In genomic region chr12:80927518-80927917, GRCm38 (mm10) we compare ENCODE assay signal across 27 mouse cellular contexts. TPM values are rescaled to one million over a fixed set of nuclear protein-coding genes. Genes with fewer than 3 reads are reported as not detected.
"Had no signal": no experiment of that assay in that cellular context is flagged by ENCODE, and none has a peak within 500 bp of the region (broad histone marks: within the 10 kb centered on the region; RNA-seq: fewer than 3 reads in every experiment).

No protein-coding gene starts in this region.

- H3K4me2 ChIP-seq: heart, embryonic 11.5 days; heart, embryonic 13.5 days; heart, embryonic 15.5 days; hindbrain, embryonic 12.5 days; hindbrain, embryonic 14.5 days; intestine, embryonic 15.5 days; limb, embryonic 12.5 days; liver, embryonic 11.5 days had no signal

- ATAC-seq: hindbrain, embryonic 16.5 days; inflammation-experienced regulatory T-cells, adult 6 months; intestine, embryonic 15.5 days had no signal

- H3K9me3 ChIP-seq: heart, embryonic 13.5 days; heart, embryonic 15.5 days; hindbrain, embryonic 10.5 days; hindbrain, embryonic 12.5 days; intestine, embryonic 15.5 days; limb, embryonic 10.5 days; limb, embryonic 12.5 days had no signal

- H3K27ac ChIP-seq: gastrocnemius, adult 2 months; heart, adult 2 months; heart, embryonic 13.5 days; heart, embryonic 15.5 days; hindbrain, embryonic 10.5 days; hindbrain, embryonic 12.5 days; hindbrain, embryonic 14.5 days; intestine, embryonic 15.5 days; layer of hippocampus, adult 2 months; left cerebral cortex, adult 2 months; limb, embryonic 10.5 days; limb, embryonic 12.5 days; liver, embryonic 14.5 days had no signal

- H3K4me3 ChIP-seq: gastrocnemius, adult 2 months; heart, adult 2 months; heart, embryonic 13.5 days; heart, embryonic 15.5 days; hindbrain, embryonic 10.5 days; hindbrain, embryonic 12.5 days; intestine, embryonic 15.5 days; layer of hippocampus, adult 2 months; left cerebral cortex, adult 2 months; limb, embryonic 10.5 days; limb, embryonic 12.5 days had no signal

- DNase-seq: gastrocnemius, adult 2 months; gastrocnemius, postnatal 10 days; gastrocnemius, postnatal 25 days; heart, adult 2 months; heart, postnatal 14 days; heart, postnatal 4 days; kidney, adult 18-20 months; kidney, adult 8-10 months; kidney, postnatal 10 days; kidney, postnatal 25 days; kidney, postnatal 4 days had no signal

- H3K9ac ChIP-seq: heart, embryonic 13.5 days; heart, embryonic 15.5 days; hindbrain, embryonic 12.5 days; hindbrain, embryonic 14.5 days; intestine, embryonic 15.5 days; limb, embryonic 12.5 days; liver, embryonic 14.5 days had no signal

- H3K36me3 ChIP-seq: heart, embryonic 13.5 days; heart, embryonic 15.5 days; hindbrain, embryonic 10.5 days; hindbrain, embryonic 12.5 days; intestine, embryonic 15.5 days; limb, embryonic 10.5 days; limb, embryonic 12.5 days had no signal

- H3K27me3 ChIP-seq: heart, embryonic 13.5 days; heart, embryonic 15.5 days; intestine, embryonic 15.5 days had no signal

RNA-seq across cellular contexts. Expression of gene Slc10a1, which starts 41.0 kb away (rescaled TPM):
- polyA plus RNA-seq: frontal cortex, adult 2 months; heart, adult 2 months had no signal
